Mouse (Mus musculus) cerebellum, adult 9-11 months (tissue): ENCODE measurements around the gene Cct6b.
"Not testable (repeated sequence)": the region's sequence is repeated elsewhere in the genome, so short reads cannot be mapped to it uniquely, and the experiment has no call there.

ENCODE experiments used
- DNase-seq: peaks from one replicate; pipeline ENCODE4 v3.0.0; 2022

The Cct6b gene

DNA sequence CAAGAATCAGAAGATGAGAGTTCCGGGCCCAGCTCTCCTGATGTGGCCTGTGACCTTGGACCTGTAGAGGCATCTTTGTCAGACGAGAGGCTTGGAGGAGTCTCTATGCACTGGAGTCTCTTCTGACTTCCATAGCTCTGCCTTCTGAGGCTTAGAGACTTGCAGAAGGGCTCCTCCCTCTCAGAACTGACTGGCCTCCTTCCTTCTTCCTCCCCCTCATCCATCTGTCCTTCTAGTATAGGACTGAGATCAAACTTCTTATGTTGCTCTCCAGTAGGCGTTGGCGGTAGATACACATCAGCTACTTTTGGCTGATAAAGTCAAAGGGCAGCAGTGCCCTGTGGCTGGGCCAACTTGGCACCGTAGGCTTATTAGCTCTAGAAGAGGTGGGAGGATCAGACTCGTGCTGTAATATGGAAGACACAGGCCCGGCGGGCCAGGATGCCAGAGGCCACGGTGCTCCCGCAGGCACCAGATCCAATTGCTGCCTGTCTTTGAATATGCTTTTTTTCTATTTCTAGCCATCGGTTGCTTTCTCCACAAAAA is 64.2 kb downstream of the Cct6b start:
- no peak for DNase-seq

- no peak for DNase-seq
These were observed 68.2 kb downstream of the Cct6b start for GRCm38 (mm10) chr11:82695930-82696329.

GRCm38 (mm10) chr11:82694947-82695346 is 69.2 kb downstream of the Cct6b start:
- DNase-seq: not testable (repeated sequence)

GRCm38 (mm10) chr11:82692668-82693067 is 71.5 kb downstream of the Cct6b start:
- no peak for DNase-seq

DNA sequence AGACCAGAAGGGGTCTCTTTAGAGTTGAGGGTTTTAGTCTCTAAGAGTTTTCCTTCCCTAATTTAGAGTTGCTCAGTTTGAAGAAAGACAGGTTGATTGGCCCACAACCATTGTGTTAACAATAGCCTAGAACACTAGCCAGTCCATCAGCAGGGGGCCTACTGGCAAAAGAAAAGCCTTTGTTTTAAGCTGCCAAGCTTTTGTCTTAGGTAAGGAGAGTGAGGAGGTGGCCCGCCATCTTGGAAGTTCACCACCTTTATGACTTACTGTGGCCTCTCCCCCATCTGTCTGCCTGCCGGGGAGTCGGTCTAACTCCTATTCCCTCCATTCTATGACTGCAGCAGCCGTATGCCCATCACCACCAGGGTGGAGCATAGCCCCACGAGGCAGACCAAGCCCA is 73.6 kb downstream of the Cct6b start:
- no peak for DNase-seq

DNA sequence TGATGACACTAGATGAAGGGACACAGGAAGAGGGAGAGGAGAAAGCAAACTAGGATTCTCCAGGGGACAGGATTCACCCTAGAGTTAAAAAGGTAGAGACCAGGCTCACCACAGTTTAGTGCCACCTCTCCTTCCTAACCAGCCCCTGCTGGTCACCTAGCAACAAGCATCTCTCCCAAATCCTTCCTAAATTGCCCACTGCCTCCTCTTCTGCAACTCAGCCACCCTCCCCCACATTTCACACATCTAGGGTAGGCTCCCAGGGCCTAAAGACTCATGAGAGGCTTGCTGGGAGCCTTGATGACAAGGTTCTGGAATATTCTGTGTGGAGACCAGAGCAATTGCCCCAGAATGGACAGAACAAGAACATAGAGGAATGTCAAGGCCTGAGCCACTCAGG is 76.5 kb downstream of the Cct6b start:
- DNase-seq: no peak

GRCm38 (mm10) chr11:82684676-82685075 is 79.4 kb downstream of the Cct6b start:
- DNase-seq: peak; percentile 72

GRCm38 (mm10) chr11:82683765-82684505 is 80.2 kb downstream of the Cct6b start:
- DNase-seq: peak; percentile 94

DNA sequence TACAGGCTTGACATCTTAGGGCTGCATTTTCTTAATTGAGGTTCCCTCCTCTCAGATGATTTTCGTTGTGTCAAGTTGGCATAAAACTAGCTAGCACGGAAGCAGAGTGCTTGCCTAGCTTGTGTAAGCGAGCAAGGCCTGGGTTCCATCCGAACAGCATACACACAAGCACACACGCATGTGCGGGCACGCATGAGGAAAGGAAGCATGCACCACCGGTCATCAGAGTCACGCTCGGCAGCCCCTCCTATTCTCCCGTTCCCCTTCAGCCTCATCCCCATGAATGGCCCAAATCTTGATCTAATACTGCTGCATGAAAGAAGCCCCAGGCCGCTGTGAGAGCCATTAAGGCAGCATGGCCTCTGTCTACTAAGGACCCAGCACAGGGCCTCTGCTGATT is 85.6 kb downstream of the Cct6b start:
- DNase-seq: no peak
